Mouse (Mus musculus): ENCODE data around the gene Rpl32. TPM values are rescaled to one million over a fixed set of nuclear protein-coding genes. Genes with fewer than 3 reads are reported as not detected.
"Not testable (repeated sequence)": the region's sequence is repeated elsewhere in the genome, so short reads cannot be mapped to it uniquely, and the experiment has no call there.

The Rpl32 gene
- total RNA-seq, 2 experiments from 2014 or later = 429 to 479 TPM

DNA sequence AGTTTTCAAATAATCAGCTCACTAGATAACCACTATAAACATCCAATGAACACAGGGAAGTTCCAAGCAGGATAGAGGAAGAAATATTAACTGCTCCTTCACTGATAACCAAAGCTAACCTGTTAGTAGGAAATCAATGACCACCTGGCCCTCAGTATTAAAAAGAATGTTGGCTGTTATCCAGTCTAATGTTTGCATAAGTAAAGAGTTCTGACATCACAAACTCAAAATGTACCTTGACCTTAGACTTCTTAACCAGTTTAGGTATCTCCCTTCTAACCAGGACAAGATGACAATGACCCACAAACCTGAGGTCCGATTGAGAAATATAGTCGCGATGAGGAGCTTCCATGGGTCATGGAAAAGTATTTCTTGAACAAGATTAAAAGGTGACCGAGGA is 36.5 kb upstream of the Rpl32 start:
- DNase-seq (ENCODE audit: extremely low spot score in 1 of 2, low spot score in 2 of 2) = no peak
- no peak overlapping the region for H3K27ac ChIP-seq
- no peak for TF ChIP-seq CTCF (IDR thresholded peaks at IDR 0.05)
- H3K4me3 ChIP-seq = no peak overlapping the region
- intact Hi-C loops (cut with DNase I) = no loop called here

DNA sequence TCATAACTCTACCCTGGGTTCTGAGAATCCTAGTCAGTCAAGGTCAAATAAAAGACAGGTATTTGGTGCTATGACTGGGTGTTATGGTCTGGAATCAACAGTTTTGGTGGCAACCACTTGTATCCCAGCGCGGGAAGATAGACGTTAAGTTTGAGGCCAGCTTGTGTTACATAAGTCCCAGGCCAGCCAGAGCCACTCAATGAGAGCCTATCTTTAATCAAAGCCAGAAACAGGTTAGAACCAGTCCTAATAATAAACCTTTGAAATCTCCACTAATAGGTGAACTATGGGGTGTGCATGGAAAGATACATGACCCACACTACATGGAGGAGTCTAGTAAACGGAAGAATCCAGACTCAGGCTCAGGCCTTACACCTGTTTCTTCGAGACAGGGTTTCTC is 30.2 kb upstream of the Rpl32 start:
- DNase-seq (ENCODE audit: extremely low spot score in 1 of 2, low spot score in 2 of 2) = no peak
- peak overlapping the region; percentile 46 for H3K4me3 ChIP-seq
- intact Hi-C loops (cut with DNase I) = no loop called here
- TF ChIP-seq CTCF (IDR thresholded peaks at IDR 0.05) = no peak
- peak overlapping the region; percentile 76 for H3K27ac ChIP-seq

DNA sequence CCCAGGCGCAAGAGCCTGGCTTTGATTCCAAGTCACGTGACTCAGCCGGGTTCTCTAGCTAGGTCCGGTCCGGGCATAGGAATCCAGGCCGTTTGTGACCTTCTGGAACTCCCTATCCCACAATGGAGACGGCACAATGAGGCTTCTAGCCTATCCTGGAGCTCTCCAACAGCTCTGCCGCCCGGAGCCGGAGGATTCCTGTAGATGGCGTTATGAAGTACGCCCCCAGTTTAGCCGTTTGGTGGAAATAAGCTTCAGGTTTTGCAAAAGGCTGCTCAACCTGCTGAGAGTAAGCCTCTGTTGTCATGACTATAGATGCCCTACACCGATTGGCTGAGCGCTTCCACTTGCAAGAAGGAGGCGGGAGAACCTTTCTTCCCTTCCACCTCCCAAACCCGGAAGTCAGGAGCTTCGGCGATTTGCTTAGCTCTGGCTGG is 29.6 kb upstream of the Rpl32 start, which contains the start of gene Efcab12:
Gene Efcab12, minus strand, starts transcription at position 252 of the 437 bp plus-strand sequence.
- Histone ChIP-seq H3K4me3 (peak within 1 kb of the TSS; percentile 46), H3K27ac (peak within 1 kb of the TSS; percentile 76)
- intact Hi-C loops (cut with DNase I) = no loop called here
- TF ChIP-seq CTCF (IDR thresholded peaks at IDR 0.05) = no peak; the same call in none of the 2 replicates
- peak; percentile 55 to 74 for DNase-seq (ENCODE audit: extremely low spot score in 1 of 2, low spot score in 2 of 2)

DNA sequence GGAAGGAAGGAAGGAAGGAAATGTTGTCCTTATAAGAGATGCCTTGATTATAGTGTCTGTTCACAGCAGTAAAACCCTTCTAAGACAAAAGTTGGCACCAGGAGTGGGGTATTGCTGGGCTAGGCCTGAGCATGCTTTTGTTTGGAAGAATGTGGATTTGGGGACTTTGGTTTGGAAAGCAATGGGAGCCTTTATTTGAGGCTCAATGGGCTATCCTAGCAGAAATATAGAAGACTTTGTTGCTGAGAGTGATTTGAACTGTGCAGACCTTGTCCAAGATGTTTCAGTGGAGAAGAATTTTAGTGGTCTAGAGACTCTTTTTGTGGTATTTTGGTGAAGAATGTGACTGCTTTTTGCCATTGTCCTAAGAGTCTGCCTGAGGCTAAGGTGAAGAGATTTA is 25.3 kb upstream of the Rpl32 start:
- DNase-seq (ENCODE audit: extremely low spot score in 1 of 2, low spot score in 2 of 2) = no peak
- no peak overlapping the region for H3K4me3 ChIP-seq
- TF ChIP-seq CTCF (IDR thresholded peaks at IDR 0.05) = no peak
- H3K27ac ChIP-seq = no peak overlapping the region
- intact Hi-C loops (cut with DNase I) = no loop called here

GRCm38 (mm10) chr6:115832152-115832850 is 23.8 kb upstream of the Rpl32 start:
- TF ChIP-seq CTCF (IDR thresholded peaks at IDR 0.05) = no peak
- DNase-seq (ENCODE audit: extremely low spot score in 1 of 2, low spot score in 2 of 2) = no peak
- intact Hi-C loops (cut with DNase I) = no loop called here
- H3K27ac ChIP-seq = no peak overlapping the region
- H3K4me3 ChIP-seq = no peak overlapping the region

DNA sequence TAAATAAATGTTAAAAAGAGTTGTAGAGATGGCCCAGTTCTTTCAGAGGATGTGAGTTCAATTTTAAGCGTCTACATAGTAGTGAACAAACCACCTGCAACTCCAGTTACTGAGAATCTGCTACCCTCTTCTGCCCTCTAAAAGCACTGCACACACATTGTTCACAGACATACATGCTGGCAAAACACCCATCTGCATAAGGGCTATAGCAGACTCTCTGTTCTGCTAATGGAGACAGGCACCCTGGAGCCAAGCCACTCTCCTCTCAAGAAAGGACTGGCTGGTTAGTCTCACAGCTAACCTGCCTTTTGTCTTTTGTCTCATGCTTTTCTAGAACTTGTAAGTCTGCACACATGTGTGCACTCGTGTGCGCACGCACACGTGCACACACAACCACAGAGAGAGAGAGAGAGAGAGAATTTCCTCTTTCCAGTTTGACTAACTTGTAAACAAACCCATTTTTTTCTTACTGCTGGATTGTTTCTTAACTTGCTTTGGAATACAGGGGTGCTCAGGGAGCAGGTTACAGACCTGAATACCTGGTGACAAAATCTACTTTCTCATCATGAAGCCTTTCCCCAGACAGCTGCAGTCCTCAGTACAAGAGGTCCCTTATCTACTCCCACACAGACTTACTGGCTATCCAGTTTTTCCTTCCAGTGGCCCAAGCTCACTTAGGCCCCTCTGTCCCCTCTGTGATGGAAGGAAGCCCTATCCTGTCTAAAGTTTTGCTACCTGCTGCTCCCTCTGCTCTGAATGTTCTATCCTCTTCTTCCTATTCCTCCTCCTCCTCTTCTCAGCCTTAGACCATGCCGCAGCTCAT is 22.4 kb upstream of the Rpl32 start:
- Histone ChIP-seq H3K27ac (no peak overlapping the region), H3K4me3 (no peak overlapping the region)
- TF ChIP-seq CTCF (IDR thresholded peaks at IDR 0.05) = no peak
- DNase-seq (ENCODE audit: extremely low spot score in 1 of 2, low spot score in 2 of 2) = no peak
- intact Hi-C loops (cut with DNase I) = no loop called here

DNA sequence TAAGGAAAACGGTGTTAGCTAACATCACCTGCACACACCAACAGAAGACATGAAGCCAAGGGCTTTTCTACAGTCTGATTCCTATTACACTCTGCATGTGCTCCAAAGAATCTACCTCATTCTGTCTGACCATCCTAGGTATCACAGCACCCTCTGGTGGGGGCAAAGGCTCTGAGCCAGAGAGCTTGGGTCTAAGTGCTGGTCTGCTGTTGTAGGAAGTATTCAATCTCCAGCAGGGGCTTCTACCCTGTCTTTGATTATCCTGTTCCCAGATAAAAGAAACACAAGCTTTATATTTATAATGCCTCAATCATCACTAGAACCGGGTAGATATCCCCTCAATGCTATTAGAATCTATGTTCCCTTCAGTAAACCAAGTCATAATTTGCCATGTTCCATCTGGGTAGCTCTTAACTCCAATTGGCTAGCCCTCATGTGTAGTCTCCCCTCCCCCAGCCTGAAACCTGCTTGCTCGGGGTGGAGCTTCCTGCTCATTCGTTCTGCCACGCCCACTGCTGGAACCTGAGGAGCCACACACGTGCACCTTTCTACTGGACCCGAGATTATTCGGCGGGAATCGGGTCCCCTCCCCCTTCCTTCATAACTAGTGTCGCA is 15.4 kb upstream of the Rpl32 start:
- DNase-seq (ENCODE audit: extremely low spot score in 1 of 2, low spot score in 2 of 2); H3K4me3 ChIP-seq; H3K27ac ChIP-seq; intact Hi-C loops (cut with DNase I): not testable (repeated sequence)
- peak; percentile 42 for TF ChIP-seq CTCF (IDR thresholded peaks at IDR 0.05)

GRCm38 (mm10) chr6:115821216-115821993 is 12.9 kb upstream of the Rpl32 start:
- no peak for DNase-seq (ENCODE audit: extremely low spot score in 1 of 2, low spot score in 2 of 2)
- no peak for TF ChIP-seq CTCF (IDR thresholded peaks at IDR 0.05)

DNA sequence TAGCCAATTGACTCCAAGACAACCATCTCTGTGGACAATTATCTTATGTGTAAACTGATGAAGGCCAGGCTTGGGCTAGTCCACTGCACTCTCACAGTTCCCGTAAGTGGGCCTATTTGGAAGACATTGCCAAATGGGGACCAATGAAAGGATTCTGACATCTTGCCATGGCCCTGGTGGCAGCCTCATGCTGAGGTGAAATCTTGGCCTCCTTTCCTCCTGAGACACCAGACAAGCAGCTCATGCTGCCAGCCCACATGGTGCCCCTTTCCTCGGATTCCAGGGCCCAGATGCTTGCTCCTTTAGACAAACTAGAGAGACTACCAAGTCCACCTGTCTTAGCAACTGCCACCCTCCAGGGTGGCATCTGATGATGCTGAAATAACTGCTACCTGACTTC is 9.6 kb upstream of the Rpl32 start:
- H3K4me3 ChIP-seq = no peak overlapping the region
- no peak overlapping the region for H3K27ac ChIP-seq
- intact Hi-C loops (cut with DNase I) = no loop called here
- no peak for DNase-seq (ENCODE audit: extremely low spot score in 1 of 2, low spot score in 2 of 2)
- no peak for TF ChIP-seq CTCF (IDR thresholded peaks at IDR 0.05)

More at GRCm38 (mm10) chr6:115821216-115821993, 12.9 kb upstream of the Rpl32 start:
- intact Hi-C loops (cut with DNase I) = no loop called here
- no peak overlapping the region for H3K27ac ChIP-seq
- no peak overlapping the region for H3K4me3 ChIP-seq

- TF ChIP-seq CTCF (IDR thresholded peaks at IDR 0.05) = no peak
These were observed 6.5 kb upstream of the Rpl32 start for GRCm38 (mm10) chr6:115815041-115815440.

DNA sequence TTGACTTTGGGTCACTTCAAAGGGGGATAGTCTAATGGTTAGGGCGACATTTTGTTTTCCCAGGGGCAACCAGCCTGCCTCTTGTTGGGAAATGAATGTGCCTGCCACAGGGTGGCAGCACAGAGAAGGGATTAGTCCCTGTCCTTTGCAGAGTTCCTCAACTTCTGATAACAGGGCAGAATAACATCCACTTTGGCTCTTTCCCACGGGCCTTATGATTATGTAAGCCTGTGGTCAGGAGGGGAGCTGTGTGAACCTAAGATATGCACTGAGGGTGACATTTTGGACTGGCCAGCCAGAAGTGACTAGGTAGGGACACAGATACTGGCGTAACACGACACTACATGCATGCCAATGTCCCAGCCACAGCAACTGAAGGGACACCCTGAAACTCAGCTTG is 5.6 kb upstream of the Rpl32 start:
- intact Hi-C loops (cut with DNase I) = no loop called here
- peak; percentile 35 to 59 for DNase-seq (ENCODE audit: extremely low spot score in 1 of 2, low spot score in 2 of 2)
- no peak overlapping the region for H3K27ac ChIP-seq

More at GRCm38 (mm10) chr6:115815041-115815440, 6.5 kb upstream of the Rpl32 start:
- intact Hi-C loops (cut with DNase I) = no loop called here
- DNase-seq (ENCODE audit: extremely low spot score in 1 of 2, low spot score in 2 of 2) = no peak
- H3K4me3 ChIP-seq = no peak overlapping the region
- H3K27ac ChIP-seq = no peak overlapping the region

More for the DNA sequence above, 5.6 kb upstream of the Rpl32 start:
- no peak overlapping the region for H3K4me3 ChIP-seq
- peak; percentile 68 for TF ChIP-seq CTCF (IDR thresholded peaks at IDR 0.05)
